Mouse (Mus musculus) c-Kit-positive CD71-positive TER-119-positive erythroid progenitor cells, embryonic 14.5 days (primary cell): ENCODE measurements around the gene Nudt4.

Source experiments
- DNase-seq: peaks from one replicate; pipeline ENCODE4 v3.0.0-alpha.2; 2013; ENCODE audit warnings: low spot score

Nudt4 gene

GRCm38 (mm10) chr10:95563851-95564845, at the start of gene Nudt4:
Gene Nudt4 (minus strand): TSS chr10:95564146.
- DNase-seq: peak; percentile 87

DNA sequence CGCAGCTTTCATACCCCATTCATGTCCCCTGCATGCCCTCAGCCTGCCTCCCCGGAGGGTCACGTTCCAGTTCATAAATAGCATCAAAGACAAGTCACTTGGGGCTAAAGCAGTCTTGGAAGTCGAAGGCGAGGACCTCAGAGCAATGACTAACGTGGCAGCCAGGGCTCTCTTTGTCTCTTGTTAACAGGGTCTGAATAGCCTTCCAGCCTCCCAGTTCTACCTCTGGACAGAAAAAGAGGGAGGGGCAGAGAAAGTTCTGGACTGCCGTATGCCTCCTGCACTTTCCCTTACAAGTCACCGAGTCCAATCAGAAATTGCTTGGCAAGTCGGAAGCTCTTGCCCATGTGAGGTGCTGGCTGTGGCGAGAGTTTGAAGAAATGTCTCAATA, 47.4 kb upstream of the Nudt4 start:
- DNase-seq: no peak

DNA sequence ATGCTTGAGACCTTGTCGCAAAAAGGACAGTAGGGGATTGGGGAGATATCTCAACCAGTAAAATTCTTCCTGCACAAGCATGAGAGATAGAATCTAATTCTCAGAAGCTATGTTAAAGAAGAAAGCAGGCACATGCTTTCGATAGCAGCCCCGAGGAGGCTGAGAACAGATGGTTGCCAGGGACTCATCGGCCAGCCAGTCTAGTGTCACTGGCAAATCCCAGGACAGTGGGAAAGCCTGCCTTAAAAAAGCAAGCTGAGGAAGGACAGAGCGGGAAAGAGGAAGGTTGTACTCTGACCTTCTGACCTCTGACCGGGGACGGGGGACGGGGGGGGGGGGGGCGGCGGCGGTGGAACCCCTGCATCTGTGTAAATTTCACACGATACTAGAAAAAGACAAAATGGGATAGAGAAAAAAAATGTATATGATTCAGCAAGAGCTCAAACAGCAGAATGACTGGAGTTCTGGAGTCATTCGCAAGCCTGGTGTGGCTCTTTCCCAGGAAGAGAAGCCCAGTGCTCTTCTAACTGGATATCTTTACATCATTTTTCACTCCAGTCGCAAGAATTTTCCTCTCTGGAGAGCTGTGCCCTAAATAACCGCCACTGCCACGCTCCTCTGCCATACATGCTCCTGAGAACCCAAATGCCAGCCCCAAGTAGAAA, 46.9 kb upstream of the Nudt4 start:
- no peak for DNase-seq

GRCm38 (mm10) chr10:95604979-95605613, 41.1 kb upstream of the Nudt4 start:
- DNase-seq: no peak

DNA sequence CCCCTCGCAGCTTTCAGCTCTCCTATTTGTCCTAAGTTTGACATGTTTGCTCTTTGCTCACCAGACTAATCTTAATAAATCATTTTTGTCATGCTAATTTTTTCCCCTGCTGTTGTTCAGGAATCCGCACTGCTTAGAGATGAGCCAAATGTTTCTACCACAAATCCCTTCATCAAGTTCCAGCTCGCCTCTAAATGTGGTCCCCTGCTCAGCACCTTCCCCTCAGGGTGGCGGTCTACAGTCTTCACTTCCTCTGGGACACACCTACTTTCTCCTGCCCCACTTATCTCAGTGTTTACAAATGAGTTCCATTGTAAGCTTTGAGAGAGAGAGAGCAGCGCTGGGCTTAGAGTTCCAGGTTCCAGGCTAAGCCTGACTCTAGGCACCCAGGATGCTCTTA, 36.6 kb upstream of the Nudt4 start:
- DNase-seq: no peak

DNA sequence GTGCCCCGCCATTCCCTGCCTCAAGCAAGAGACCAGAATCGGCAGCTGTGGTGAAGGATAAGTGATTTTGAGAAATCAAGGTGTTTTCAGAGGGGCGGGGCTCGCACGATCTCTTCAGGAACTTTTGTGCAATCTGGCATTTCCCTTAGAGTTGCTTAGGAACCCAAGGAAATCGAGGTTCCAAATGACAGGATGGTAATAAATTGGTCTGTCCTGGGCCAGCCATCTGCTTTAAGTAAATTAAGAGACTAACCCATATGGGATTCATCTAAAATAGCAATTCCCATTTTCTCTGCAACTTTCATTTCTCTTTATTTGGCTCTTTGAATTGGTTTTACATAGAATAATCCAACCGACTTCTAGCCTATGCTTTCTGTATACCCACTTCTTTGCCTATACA, 35.8 kb upstream of the Nudt4 start:
- DNase-seq: no peak

DNA sequence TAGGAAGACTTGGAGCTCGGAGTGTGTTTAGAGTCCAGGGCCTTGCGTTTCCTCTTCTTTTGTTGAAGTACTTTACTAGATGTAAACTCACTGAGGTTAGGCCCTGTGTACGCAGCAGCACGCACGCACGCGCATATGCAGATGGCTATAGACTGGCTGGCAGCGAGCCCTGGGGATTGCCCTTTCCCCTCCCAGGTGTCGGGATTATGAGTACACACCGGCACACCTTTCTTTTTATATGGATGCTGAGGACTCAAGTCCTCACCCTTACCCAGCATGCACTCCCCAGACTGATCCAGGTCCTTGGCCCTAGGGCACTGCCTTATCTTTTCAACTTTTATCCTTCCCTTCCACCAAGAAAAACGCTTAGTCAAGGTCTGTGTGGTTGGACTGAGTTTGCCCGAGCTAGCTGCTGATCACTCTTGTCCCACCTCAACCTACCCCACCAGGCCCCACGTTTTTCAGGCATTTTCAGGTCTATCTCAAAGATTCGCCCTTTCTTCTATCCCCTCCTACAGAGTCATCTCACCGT, 34.2 kb upstream of the Nudt4 start:
- no peak for DNase-seq

DNA sequence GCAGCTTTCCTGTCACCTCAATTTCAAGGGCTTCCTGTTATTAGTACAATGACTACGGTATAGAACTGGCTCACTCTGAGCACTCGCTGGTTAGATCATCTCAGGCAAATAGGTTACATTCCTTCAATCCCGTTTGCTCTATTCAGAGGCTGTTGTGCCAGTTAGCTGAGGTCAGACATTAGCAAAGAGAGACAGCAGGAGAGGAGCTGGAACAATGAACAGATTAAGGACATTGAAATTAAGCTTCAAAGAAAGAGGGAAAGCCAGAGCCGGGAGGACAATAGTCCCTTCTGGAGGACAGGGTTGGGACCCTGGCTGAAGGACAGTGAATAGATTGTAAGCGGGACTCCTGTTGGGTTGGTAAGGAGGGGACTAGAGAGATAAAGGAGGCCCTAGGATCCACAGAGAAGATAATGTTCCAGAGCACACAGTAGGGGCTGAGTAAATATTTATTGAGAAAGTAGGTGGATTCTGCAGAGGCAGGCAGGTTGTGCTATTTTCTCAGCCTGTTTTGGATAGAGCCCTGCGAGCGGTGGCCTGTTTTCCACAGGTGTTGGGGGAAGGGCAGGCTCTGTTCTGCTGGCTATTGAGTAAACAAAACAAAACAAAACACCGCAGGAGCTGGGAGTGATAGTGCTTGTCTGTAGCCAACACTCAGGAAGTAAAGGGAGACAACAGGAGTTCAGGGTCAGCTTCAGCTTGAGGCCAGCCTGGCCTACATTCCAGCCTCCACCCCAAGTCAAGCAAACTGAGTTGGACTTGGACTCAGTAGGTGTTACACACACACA, 32.1 kb upstream of the Nudt4 start:
- no peak for DNase-seq

DNA sequence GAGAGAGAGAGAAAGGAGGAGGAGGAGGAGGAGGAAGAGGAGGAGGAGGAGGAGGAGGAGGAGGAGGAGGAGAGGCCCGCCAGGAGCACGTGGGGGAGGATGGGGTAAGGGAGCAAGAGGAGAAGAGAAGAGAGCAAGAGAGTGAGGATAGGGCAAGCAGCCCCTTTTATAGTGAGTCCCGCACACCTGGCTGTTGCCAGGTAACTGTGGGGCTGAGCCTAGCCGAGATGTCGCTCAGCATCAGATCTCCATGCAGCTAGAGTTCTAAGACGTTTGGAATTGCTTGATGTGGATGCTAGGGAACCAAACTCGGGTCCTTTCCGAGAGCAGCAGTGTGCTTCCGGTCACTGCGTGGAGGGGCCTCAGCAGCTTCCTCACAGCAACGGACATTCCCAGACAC, 30.5 kb upstream of the Nudt4 start:
- no peak for DNase-seq

DNA sequence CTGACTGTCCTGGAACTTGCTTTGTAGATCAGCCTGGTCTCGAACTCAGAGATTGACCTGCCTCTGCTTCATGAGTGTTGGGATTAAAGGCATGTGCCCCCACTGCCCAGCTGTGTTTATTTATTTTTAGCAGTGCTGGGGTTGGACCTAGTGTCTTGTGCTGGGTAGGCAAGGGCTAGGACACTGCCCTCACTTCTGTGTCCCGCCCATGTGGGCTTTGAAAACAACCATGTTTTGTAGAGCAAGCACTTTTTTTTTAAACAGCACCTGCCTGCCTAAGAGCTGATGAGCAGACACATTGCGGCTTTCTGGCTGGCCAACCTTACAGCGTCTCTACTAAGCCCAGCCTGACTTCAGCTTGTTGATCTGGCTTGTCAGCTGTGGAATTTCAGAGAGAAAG, 27.3 kb upstream of the Nudt4 start:
- DNase-seq: no peak

- DNase-seq: no peak
Observed at GRCm38 (mm10) chr10:95590196-95590595, 26.2 kb upstream of the Nudt4 start.

- no peak for DNase-seq
Observed at GRCm38 (mm10) chr10:95589196-95589595, 25.2 kb upstream of the Nudt4 start.

- DNase-seq: no peak
Observed at GRCm38 (mm10) chr10:95587509-95588220, 23.7 kb upstream of the Nudt4 start.

DNA sequence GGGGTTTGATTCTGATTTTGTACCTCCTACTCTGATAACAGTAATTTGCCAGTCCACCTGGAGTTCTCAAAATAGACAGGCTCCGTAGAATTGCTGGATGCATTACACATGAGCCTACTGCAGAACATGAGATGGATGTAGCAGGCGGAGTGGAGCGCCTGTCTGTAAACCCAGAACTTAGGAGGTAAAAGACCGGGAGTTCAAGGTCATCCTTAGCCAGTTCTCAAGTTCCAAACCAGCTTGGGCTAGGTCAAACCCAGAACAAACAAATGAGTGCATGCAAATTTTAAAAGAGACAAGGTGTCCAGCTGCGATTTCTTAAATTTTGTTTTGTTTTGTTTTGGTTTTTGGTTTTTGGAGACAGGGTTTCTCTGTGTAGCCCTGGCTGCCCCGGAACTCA, 21.6 kb upstream of the Nudt4 start:
- DNase-seq: no peak

DNA sequence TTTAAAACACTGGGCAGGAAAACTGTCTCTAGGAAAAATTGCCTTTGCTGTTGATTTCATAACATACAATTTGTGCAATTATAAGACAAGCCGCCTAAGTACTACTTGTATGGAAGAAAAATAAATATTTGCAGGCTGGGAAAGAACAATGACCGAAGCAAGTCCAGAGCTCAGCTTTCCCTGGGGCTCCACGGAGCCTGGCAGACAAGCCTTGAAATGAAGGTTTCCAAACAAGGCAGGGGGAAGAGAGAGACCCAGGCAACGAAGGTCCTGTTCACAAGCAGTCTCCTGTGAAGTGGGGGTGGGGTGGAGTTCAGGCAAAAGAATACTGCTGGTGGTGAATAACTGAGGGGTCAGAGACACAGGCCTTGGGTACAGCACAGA, 13.6 kb upstream of the Nudt4 start:
- DNase-seq: no peak

GRCm38 (mm10) chr10:95576876-95577566, 13.1 kb upstream of the Nudt4 start:
- no peak for DNase-seq

- no peak for DNase-seq
Observed at GRCm38 (mm10) chr10:95575839-95576380, 12.0 kb upstream of the Nudt4 start.

DNA sequence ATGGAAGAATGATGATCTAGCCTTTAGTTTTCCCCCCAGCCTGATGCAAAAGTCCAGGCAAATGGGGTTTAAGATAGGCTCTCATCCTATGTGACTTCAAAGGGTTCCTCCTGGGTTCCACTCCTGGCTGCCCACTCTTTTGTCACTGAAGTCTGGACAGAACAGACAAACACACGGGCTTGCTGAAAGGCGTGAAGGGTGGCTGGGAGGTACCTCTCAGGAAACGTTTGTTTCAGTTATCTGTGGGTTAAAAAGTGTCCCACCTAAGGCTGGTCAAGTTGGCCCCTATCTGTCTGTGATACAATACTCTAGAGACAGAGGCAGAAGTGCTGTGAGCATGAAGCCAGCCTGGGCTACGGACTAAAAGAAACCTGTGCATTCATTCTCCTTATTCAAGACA, 11.0 kb upstream of the Nudt4 start:
- DNase-seq: no peak

GRCm38 (mm10) chr10:95569441-95569840, 5.5 kb upstream of the Nudt4 start:
- DNase-seq: peak; percentile 89

- DNase-seq: no peak
Observed at GRCm38 (mm10) chr10:95568016-95568415, 4.1 kb upstream of the Nudt4 start.
